Mouse (Mus musculus): Measurements from ENCODE around the gene Smap1. TPM values are rescaled to one million over a fixed set of nuclear protein-coding genes. Genes with fewer than 3 reads are reported as not detected.

Gene Smap1
- total RNA-seq, 2 experiments from 2014 or later = 220 to 322 TPM

GRCm38 (mm10) chr1:23923779-23924708, 1.9 kb upstream of the Smap1 start:
- ATAC-seq (replicated peaks; ENCODE audit: low FRiP score, poor library complexity, severe bottlenecking) = no peak

DNA sequence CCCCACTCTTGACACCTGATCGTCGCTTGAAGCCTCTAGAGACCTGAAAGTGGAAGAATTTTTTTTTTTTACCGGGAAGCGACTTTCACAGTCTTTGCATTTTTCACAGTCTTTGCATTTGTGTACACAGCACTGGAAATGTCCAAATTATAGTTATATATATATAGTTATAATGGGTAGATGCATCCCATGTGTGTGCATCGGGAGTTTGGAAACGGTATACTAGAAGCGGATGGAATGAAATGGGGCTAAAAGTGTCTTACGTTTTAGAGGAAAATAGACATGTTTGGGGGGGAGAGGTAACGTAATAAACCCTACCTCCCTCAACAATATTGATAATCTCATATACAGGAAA, 390 bp upstream of the Smap1 start:
- no peak for ATAC-seq (replicated peaks; ENCODE audit: low FRiP score, poor library complexity, severe bottlenecking)

DNA sequence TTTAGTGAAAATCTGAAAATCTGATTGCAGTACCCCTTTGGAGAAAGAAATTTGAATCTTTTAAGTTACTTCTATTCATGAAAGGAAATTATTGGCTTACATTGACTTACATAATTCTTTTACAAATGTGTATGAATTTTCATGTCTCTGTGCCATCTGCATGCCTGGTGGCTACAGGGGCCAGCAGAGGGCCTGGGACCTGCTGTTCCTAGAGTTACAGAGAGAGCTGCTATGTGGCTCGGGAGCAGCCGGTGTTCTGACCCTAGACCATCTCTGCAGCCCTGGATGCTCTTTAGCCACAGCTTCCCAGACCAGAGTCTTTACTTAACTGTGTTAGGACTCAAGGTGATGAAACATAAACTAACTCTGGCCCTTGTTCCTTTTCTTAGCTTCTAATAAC, 1.8 kb downstream of the Smap1 start:
- 0 out of 2 replicates have a peak, but pooled peaks have one; percentile 31 for ATAC-seq (replicated peaks; ENCODE audit: low FRiP score, poor library complexity, severe bottlenecking)

DNA sequence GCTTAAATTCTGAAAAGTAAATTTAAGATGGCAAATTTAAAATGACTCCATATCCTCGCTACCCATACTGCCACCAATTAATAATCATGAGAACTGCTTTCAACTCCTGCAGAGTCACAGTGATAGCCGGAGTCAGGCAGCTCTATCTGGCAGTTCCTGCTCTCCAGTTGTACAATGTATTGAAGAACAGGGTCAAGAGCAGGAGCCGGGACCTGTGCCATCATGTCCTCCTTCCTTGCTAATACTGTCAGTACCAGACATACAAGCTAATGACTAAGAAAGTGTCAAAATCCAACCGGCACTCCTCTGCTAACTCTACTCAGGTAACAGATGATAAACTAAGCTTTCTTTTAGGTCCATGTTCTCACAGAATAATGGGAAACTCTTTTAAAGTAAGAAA, 3.0 kb downstream of the Smap1 start:
- ATAC-seq (replicated peaks; ENCODE audit: low FRiP score, poor library complexity, severe bottlenecking) = no peak

- 0 out of 2 replicates have a peak, but pooled peaks have one; percentile 20 for ATAC-seq (replicated peaks; ENCODE audit: low FRiP score, poor library complexity, severe bottlenecking)
These were observed 6.6 kb downstream of the Smap1 start for GRCm38 (mm10) chr1:23915483-23915882.

GRCm38 (mm10) chr1:23912988-23913387, 9.1 kb downstream of the Smap1 start:
- no peak for ATAC-seq (replicated peaks; ENCODE audit: low FRiP score, poor library complexity, severe bottlenecking)

- no peak for ATAC-seq (replicated peaks; ENCODE audit: low FRiP score, poor library complexity, severe bottlenecking)
These were observed 16.0 kb downstream of the Smap1 start for GRCm38 (mm10) chr1:23906082-23906481.

DNA sequence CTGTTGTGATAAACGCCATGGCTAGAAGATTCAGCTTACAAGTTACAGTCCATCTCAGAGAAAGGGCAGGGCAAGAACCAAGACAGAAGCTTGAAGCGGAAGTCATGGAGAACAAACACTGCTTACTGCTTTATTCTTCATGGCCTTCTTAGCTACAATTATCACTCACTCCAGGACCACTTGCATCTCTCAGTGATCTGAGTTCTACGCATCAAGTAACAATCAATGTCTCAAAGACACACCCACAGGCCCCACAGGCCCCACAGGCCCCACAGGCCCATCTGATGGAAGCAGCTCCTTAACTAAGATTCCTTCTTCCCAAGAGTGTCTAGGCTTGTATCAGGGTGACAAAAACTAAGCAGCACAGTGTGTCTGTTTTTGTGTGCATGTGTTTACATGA, 18.8 kb downstream of the Smap1 start:
- ATAC-seq (replicated peaks; ENCODE audit: low FRiP score, poor library complexity, severe bottlenecking) = no peak

DNA sequence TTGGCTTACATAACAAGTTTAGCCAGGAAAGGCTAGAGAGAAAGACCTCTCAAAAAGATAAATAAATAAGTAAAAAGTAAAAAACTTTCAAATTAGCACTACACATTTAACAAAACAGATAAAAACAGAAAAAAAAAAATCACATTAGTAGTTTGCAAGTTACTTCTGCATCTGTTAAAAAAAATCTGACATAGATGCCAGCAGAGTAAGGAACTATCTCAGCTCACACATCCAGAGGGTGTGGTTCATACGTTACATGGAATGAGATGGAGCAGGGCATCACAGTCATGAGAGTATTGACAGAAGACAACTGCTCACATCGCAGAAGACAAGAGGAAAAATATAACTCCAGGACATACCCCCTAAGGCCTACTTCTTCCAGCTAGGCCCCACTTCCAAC, 19.4 kb downstream of the Smap1 start:
- ATAC-seq (replicated peaks; ENCODE audit: low FRiP score, poor library complexity, severe bottlenecking) = no peak

DNA sequence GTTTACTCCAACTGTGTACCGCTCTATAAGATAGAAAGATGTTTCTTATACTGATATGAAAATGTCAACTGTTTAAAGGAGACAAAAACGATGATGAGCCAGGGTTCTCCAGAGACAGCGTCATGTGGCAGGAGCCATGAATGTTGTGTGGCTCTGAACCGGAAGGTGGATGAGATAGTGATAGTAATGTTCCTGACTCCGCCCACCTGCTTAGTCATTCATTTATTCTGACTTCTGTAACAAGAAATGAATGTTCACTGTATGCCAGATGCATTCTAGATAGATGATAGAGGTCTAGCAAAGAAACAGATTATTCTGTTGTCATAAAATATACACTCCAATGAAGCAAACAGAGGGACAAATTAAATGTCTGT, 22.5 kb downstream of the Smap1 start:
- peak; percentile 87 for ATAC-seq (replicated peaks; ENCODE audit: low FRiP score, poor library complexity, severe bottlenecking)

- ATAC-seq (replicated peaks; ENCODE audit: low FRiP score, poor library complexity, severe bottlenecking) = no peak
These were observed 23.0 kb downstream of the Smap1 start for GRCm38 (mm10) chr1:23899020-23899646.

DNA sequence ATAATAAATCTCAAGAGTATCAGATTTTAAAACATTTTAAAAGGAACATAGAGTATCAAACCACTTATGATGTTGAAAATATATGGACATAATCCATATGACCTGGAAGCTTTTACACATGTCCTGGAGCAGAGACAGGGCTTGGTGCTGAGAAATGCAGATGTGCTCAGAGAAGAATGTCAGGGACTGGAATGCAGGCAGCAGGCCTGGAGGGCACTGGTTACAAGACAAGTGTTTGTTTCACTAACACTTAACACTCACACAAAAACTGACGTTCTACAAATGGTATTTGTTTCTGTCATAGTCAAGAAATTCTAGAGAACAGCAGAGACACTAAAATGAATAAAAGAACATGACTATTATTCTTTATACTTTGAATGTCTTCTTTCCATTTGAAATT, 30.0 kb downstream of the Smap1 start:
- ATAC-seq (replicated peaks; ENCODE audit: low FRiP score, poor library complexity, severe bottlenecking) = no peak

DNA sequence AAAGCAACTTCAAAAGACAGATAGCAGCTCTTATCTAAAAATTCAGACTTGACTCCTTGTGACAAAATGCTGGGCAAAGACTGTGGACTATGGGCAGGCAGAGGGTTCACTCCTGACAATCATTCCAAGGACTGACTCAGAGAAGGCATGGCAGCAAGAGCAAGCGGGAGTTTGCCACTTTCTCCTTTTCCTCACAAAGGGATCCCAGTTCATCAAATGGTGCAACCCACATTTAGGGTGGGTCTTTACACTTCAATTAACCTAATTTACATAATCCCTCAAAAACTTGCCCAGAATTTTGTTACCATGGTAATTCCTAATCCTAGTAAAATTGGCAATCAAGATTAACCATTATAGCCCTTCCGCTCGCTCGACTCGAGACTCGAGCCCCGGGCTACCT, 37.2 kb downstream of the Smap1 start:
- no peak for ATAC-seq (replicated peaks; ENCODE audit: low FRiP score, poor library complexity, severe bottlenecking)

GRCm38 (mm10) chr1:23884087-23884668, 37.9 kb downstream of the Smap1 start:
- ATAC-seq (replicated peaks; ENCODE audit: low FRiP score, poor library complexity, severe bottlenecking) = 0 out of 2 replicates have a peak, but pooled peaks have one; percentile 42

DNA sequence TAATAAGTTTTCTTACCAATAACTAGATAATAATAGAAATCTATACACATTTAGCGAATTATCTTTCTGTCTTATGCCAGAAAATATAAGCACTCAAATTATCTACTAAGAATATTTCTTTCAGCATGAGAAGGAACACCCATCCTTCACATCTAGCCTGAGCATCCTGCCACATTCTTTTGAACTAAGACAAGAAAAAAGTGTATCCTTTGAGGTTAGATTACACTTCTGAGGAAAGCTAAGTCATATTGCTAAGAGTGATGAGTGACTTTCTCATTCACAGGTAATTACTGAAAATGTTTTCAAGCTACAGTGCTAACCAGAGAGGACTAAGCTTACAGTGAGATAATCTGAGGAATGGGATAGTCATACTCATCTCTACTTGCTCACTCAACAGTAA, 39.4 kb downstream of the Smap1 start:
- ATAC-seq (replicated peaks; ENCODE audit: low FRiP score, poor library complexity, severe bottlenecking) = no peak

- ATAC-seq (replicated peaks; ENCODE audit: low FRiP score, poor library complexity, severe bottlenecking) = no peak
These were observed 49.9 kb downstream of the Smap1 start for GRCm38 (mm10) chr1:23872194-23872593.

GRCm38 (mm10) chr1:23867350-23867862, 54.7 kb downstream of the Smap1 start:
- ATAC-seq (replicated peaks; ENCODE audit: low FRiP score, poor library complexity, severe bottlenecking) = no peak

DNA sequence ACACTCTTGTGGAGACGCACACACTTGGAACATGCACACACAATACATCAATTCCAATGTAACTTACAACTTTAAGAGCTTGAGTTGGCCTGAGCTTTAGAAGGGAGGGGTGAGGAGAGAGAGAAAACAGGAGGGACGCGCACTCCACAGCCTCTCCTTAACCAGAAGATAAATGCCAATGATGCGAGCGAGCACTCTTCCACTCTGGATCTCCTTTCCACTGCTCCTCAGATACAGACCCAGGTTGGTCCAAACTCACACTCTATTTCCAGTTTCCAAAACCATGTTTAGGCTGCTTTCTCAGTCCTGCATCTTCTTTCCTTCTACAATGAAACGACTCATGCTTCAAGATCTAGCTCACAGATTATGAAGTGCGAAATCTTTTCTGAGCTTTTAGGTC, 56.6 kb downstream of the Smap1 start:
- ATAC-seq (replicated peaks; ENCODE audit: low FRiP score, poor library complexity, severe bottlenecking) = 0 out of 2 replicates have a peak, but pooled peaks have one; percentile 34

DNA sequence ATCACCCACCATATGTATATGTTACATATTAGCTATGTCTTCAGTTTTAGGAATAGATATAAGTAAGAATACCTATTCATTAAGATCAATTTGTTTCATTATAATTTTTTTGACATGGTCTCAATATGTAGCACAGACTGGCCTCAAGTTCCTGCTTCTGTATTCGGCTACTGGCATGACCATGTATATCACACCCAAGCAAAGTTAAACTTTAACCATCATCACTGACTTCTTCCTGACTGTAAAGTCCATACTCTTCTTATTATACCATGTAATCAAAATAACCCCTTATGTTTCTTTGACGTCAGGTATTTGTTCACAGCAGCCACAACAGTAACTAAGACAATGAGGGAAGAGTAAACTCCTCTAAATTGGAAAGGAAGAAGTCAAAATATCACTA, 61.2 kb downstream of the Smap1 start:
- no peak for ATAC-seq (replicated peaks; ENCODE audit: low FRiP score, poor library complexity, severe bottlenecking)

- no peak for ATAC-seq (replicated peaks; ENCODE audit: low FRiP score, poor library complexity, severe bottlenecking)
These were observed 66.5 kb downstream of the Smap1 start for GRCm38 (mm10) chr1:23855623-23856022.
